ENCODE assay signal across 29 mouse cellular contexts in genomic region chr2:154017990-154018389, GRCm38 (mm10). TPM values are rescaled to one million over a fixed set of nuclear protein-coding genes. Genes with fewer than 3 reads are reported as not detected.
"Had no signal": no experiment of that assay in that cellular context is flagged by ENCODE, and none has a peak within 500 bp of the region (broad histone marks: within the 10 kb centered on the region; RNA-seq: fewer than 3 reads in every experiment).

No protein-coding gene starts in this region.

- H3K4me2 ChIP-seq: limb, embryonic 12.5 days; limb, embryonic 15.5 days; liver, embryonic 13.5 days; midbrain, embryonic 11.5 days had no signal

- H3K9me3 ChIP-seq: limb, embryonic 12.5 days; limb, embryonic 15.5 days; liver, embryonic 13.5 days had no signal

- H3K27me3 ChIP-seq: limb, embryonic 12.5 days; limb, embryonic 15.5 days; liver, embryonic 13.5 days had no signal

- H3K4me3 ChIP-seq: limb, embryonic 12.5 days; limb, embryonic 15.5 days; liver, embryonic 13.5 days had no signal

- H3K27ac ChIP-seq: limb, embryonic 12.5 days; limb, embryonic 15.5 days; liver, embryonic 13.5 days had no signal

- H3K9ac ChIP-seq: limb, embryonic 12.5 days; limb, embryonic 15.5 days; liver, embryonic 13.5 days had no signal

- ATAC-seq: inflammation-experienced regulatory T-cells, adult 6 months; intestine, embryonic 16.5 days had no signal

- H3K36me3 ChIP-seq: limb, embryonic 12.5 days; limb, embryonic 15.5 days; liver, embryonic 13.5 days had no signal

- DNase-seq: kidney, postnatal 14 days; left cerebral cortex, postnatal 4 days; liver, embryonic 13.5 days; lung, adult 2 months; lung, postnatal 14 days; lung, postnatal 4 days; midbrain, embryonic 14.5 days; thymus, adult 2 months; thymus, postnatal 14 days; thymus, postnatal 4 days had no signal

- H3K4me1 ChIP-seq: limb, embryonic 12.5 days; limb, embryonic 15.5 days; liver, embryonic 13.5 days had no signal

RNA-seq across cellular contexts. Expression of gene Bpifa2, which starts 9.9 kb away (rescaled TPM):
- total RNA-seq: layer of hippocampus, adult 18-20 months; layer of hippocampus, postnatal 14 days; left cerebral cortex, adult 8-10 months; left cerebral cortex, postnatal 14 days; left cerebral cortex, postnatal 4 days; megakaryocyte progenitor cell, adult 5-6 weeks; megakaryocyte-erythroid progenitor cell, adult 5-6 weeks; midbrain, postnatal 0 days had no signal
- polyA plus RNA-seq: inflammation-experienced regulatory T-cells, adult 6 months; intestine, embryonic 16.5 days; limb, embryonic 12.5 days; liver, embryonic 13.5 days; liver, embryonic 16.5 days; lung, adult 2 months; lung, embryonic 16.5 days; midbrain, embryonic 11.5 days; midbrain, embryonic 14.5 days; midbrain, postnatal 0 days; neural tube, embryonic 11.5 days; neural tube, embryonic 14.5 days; small intestine, adult 2 months; spleen, adult 2 months; stomach, embryonic 16.5 days had no signal

RNA-seq across cellular contexts. Expression of gene Bpifa6, which starts 43.2 kb away (rescaled TPM):
- total RNA-seq: layer of hippocampus, adult 18-20 months; layer of hippocampus, postnatal 14 days; left cerebral cortex, adult 8-10 months; left cerebral cortex, postnatal 14 days; left cerebral cortex, postnatal 4 days; megakaryocyte progenitor cell, adult 5-6 weeks; megakaryocyte-erythroid progenitor cell, adult 5-6 weeks; midbrain, postnatal 0 days had no signal
- polyA plus RNA-seq: inflammation-experienced regulatory T-cells, adult 6 months; intestine, embryonic 16.5 days; limb, embryonic 12.5 days; limb, embryonic 15.5 days; liver, embryonic 13.5 days; liver, embryonic 16.5 days; lung, adult 2 months; lung, embryonic 16.5 days; midbrain, embryonic 11.5 days; midbrain, embryonic 14.5 days; midbrain, postnatal 0 days; neural tube, embryonic 11.5 days; neural tube, embryonic 14.5 days; small intestine, adult 2 months; spleen, adult 2 months; stomach, embryonic 16.5 days; thymus, adult 2 months had no signal
